In the genomic region with DNA sequence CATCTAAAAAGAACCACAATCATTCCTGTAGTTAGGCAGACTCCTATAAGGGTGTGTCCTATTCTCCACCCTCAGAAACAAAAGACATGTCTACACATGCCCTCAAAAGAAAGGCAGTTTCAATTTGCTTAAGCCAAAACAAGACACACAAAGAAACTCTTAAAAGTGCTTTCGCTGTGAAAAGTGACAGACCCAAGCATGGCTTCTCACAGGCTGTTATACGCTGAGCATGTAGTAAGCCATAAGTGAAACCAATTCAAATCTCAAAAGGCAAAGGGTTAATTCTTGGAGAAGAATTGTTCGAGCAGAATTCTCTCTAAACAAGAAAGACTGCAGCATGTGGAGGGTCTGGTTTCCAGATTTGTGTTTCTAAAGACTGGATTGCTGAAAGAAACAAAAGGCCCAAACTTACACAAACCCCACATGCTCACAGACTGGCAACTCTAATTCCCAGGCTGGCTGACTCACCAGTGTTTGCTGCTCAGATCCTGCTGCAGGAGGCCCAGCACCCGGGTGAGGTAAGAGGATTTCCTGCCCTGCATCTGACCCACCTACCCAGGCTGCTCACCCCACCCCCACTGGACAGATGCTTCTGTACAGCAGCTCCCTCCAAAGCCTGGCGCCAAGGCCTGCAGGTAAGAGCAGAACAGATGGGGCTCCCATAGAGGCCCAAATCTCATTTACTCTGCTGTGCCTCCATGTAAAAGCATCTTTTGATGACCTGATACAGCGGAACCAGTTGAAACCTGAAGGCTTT, we compare ENCODE assay signal across 8 mouse cellular contexts. TPM values are rescaled to one million over a fixed set of nuclear protein-coding genes. Genes with fewer than 3 reads are reported as not detected.
DNase-seq lines count a peak whose midpoint lies in the region; ATAC-seq and TF ChIP-seq lines count a peak whose summit lies in the region.

No protein-coding gene starts in this region.

- no peaks in the 10 kb centered on the region for H3K9me3 ChIP-seq in forebrain, embryonic 11.5 days (ENCODE audit: control insufficient read depth, low read length)
- no peaks in the 10 kb centered on the region for H3K9me3 ChIP-seq in heart, postnatal 0 days (replicated peaks; ENCODE audit: control insufficient read depth, low read length)

- peak overlapping the region; percentile 30 for H3K9ac ChIP-seq in forebrain, embryonic 11.5 days (ENCODE audit: low read length)
- H3K9ac ChIP-seq in heart, postnatal 0 days (replicated peaks; ENCODE audit: low read depth, low read length), result peak overlapping the region; percentile 40; the same call in 1 of the 2 replicates

- TF ChIP-seq EP300 in heart, postnatal 0 days (IDR thresholded peaks at IDR 0.05; ENCODE audit: low read depth), result no peak

- no peak overlapping the region for H3K4me2 ChIP-seq in forebrain, embryonic 11.5 days (ENCODE audit: low read depth, low read length, severe bottlenecking)
- peak overlapping the region; percentile 6; the same call in 1 of the 2 replicates for H3K4me2 ChIP-seq in heart, postnatal 0 days (ENCODE audit: low read depth, low read length)

- H3K4me3 ChIP-seq in forebrain, embryonic 11.5 days (ENCODE audit: low read depth, low read length), result no peak overlapping the region
- H3K4me3 ChIP-seq in heart, postnatal 0 days (ENCODE audit: low read depth, low read length), result no peak overlapping the region

- peak; percentile 86 for ATAC-seq in forebrain, embryonic 11.5 days (replicated peaks; ENCODE audit: low FRiP score)
- peak; percentile 71 for ATAC-seq in heart, postnatal 0 days (ENCODE audit: insufficient read depth, low read depth)

- peak overlapping the region; percentile 57 for H3K27ac ChIP-seq in forebrain, embryonic 11.5 days (ENCODE audit: low read depth, low read length)
- H3K27ac ChIP-seq in heart, postnatal 0 days (ENCODE audit: low read depth), result peak overlapping the region; percentile 66

- 18% methylated on average over 6 of the region's 6 CpGs for WGBS in forebrain, embryonic 11.5 days
- 43% methylated on average over 6 of the region's 6 CpGs for WGBS in heart, postnatal 0 days

- no peak for TF ChIP-seq CTCF in brain, embryonic 14.5 days (IDR thresholded peaks at IDR 0.05; ENCODE audit: borderline replicate concordance, extremely low read depth, insufficient read depth, insufficient read length)
- TF ChIP-seq CTCF in heart, postnatal 0 days (IDR thresholded peaks at IDR 0.05; ENCODE audit: low read depth), result no peak

- H3K4me1 ChIP-seq in forebrain, embryonic 11.5 days (replicated peaks; ENCODE audit: control insufficient read depth, insufficient read depth, low read length), result peaks cover 4% of the 10 kb centered on the region; the same call in 1 of the 2 replicates
- H3K4me1 ChIP-seq in heart, postnatal 0 days (ENCODE audit: control insufficient read depth, insufficient read depth), result peaks cover 5% of the 10 kb centered on the region

- TF ChIP-seq POLR2A in brain, embryonic 14.5 days (IDR thresholded peaks at IDR 0.05; ENCODE audit: borderline replicate concordance, extremely low read depth, insufficient read depth, insufficient read length, poor library complexity, severe bottlenecking), result no peak

- no peaks in the 10 kb centered on the region for H3K27me3 ChIP-seq in forebrain, embryonic 11.5 days (ENCODE audit: control insufficient read depth, insufficient read depth, low read length)
- no peaks in the 10 kb centered on the region for H3K27me3 ChIP-seq in heart, postnatal 0 days (ENCODE audit: control insufficient read depth, insufficient read depth, low read length)

- no peaks in the 10 kb centered on the region; the same call in 1 of the 2 replicates for H3K36me3 ChIP-seq in forebrain, embryonic 11.5 days (ENCODE audit: control insufficient read depth, insufficient read depth, low read length)
- peaks cover 24% of the 10 kb centered on the region for H3K36me3 ChIP-seq in heart, postnatal 0 days (replicated peaks; ENCODE audit: control insufficient read depth, insufficient read depth, low read length)

- DNase-seq in ES-CJ7 (ENCODE audit: low read depth, low spot score), result peak; percentile 87
- DNase-seq in brain, embryonic 14.5 days (ENCODE audit: low read depth), result peak; percentile 84
- DNase-seq in forebrain, embryonic 11.5 days (ENCODE audit: low spot score), result peak; percentile 76
- peak; percentile 38 for DNase-seq in heart, postnatal 0 days (ENCODE audit: low spot score)
- DNase-seq in kidney, postnatal 4 days, result peak; percentile 66 to 80
- peak; percentile 77 for DNase-seq in lung, postnatal 10 days
- peak; percentile 79 for DNase-seq in retina, postnatal 1 day
- peak; percentile 41 to 61 for DNase-seq in urinary bladder, postnatal 4 days (ENCODE audit: low spot score in 2 of 2)

RNA-seq across cellular contexts. Expression of gene Lyrm1, which starts 34.1 kb away (rescaled TPM):
- 11.2 and 11.3 TPM in 2 replicates for polyA plus RNA-seq in brain, embryonic 14.5 days (2012; rRNA removed)
- 9.6 and 10.2 TPM in 2 replicates for polyA plus RNA-seq in forebrain, embryonic 11.5 days (2014; fragmentation: Nextera tagmentation; extraction: Ambion mirVana)
- total RNA-seq in heart, postnatal 0 days (2014; rRNA removed; ENCODE audit: low replicate concordance), result 3.0 and 11.9 TPM in 2 replicates
- polyA plus RNA-seq in heart, postnatal 0 days (2015; fragmentation: Nextera tagmentation; extraction: Ambion mirVana), result 8.4 and 9.2 TPM in 2 replicates

RNA-seq across cellular contexts. Expression of gene Dcun1d3, which starts 34.6 kb away (rescaled TPM):
- 8.9 and 10.7 TPM in 2 replicates for polyA plus RNA-seq in brain, embryonic 14.5 days (2012; rRNA removed)
- polyA plus RNA-seq in forebrain, embryonic 11.5 days (2014; fragmentation: Nextera tagmentation; extraction: Ambion mirVana), result 9.4 and 10.2 TPM in 2 replicates
- total RNA-seq in heart, postnatal 0 days (2014; rRNA removed; ENCODE audit: low replicate concordance), result 2.8 and 8.2 TPM in 2 replicates
- polyA plus RNA-seq in heart, postnatal 0 days (2015; fragmentation: Nextera tagmentation; extraction: Ambion mirVana), result 4.8 and 5.5 TPM in 2 replicates
